Mouse (Mus musculus): ENCODE measurements around the gene Efcab2. TPM values are rescaled to one million over a fixed set of nuclear protein-coding genes. Genes with fewer than 3 reads are reported as not detected.

Efcab2 gene
- polyA plus RNA-seq, 1 experiment from 2014 or later = 2.4 TPM

DNA sequence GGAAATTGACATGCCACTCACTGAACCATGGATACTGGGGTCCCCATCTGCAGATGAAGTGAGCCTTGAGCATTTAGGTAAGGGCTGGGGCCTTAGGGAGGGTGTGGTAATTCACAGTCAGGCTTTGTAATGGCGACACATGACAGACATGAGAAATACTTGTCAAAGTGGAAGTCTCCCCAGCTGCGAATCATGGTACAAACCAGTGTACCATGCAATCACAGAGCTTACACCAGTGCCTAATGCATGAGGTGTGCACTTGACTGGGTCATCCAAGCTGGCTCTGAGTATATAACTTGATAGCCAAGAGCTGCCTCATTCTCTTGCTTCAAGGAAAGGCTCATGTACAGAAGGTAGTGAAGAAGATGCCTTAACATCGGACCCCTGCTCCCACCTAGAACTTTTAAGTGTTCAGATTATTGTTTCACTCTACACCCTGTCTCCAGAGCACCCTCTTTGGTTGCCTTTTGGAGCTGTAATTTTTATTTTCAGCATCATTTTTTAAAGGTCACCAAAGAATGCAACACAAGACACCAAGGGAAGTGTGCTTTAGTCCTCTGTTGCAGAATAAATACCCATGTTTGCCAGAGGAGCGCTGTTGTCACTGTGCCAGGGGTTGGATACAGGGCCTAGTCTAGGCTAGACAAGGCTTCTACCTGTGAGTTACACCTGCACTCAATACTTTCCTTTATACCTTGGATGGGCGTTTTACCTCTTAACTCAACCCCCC lies 79.4 kb downstream of the Efcab2 start:
- Histone ChIP-seq H3K36me3 (replicated peaks) (no peaks in the 10 kb centered on the region), H3K27ac (replicated peaks) (no peak overlapping the region), H3K4me1 (replicated peaks) (0 out of 2 replicates have a peak, but pooled peaks cover 2% of the 10 kb centered on the region), H3K4me2 (no peak overlapping the region), H3K9me3 (replicated peaks) (no peaks in the 10 kb centered on the region), H3K9ac (no peak overlapping the region), H3K27me3 (no peaks in the 10 kb centered on the region; the same call in 1 of the 2 replicates), H3K4me3 (replicated peaks) (no peak overlapping the region)
- ATAC-seq (ENCODE audit: insufficient read depth) = no peak
- WGBS (ENCODE audit: insufficient replicate concordance) = 62% methylated on average over 5 of the region's 5 CpGs

DNA sequence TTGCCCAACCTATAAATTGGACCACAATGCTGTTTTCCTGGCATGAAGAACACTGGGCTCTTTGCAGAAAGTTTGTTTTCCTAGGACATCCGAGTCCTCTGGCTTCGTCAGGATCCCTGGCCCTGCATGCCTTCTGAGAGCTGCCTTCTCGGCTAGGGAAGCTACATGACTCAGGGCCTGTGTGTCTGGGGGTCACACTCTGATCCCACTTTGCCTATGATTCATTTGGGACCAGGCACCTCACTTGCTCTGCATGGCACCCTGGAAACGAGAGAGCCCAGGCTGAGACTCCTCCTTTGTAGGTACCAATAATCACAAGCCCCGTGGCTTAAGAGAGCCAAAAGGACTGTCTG lies 80.0 kb downstream of the Efcab2 start:
- Histone ChIP-seq H3K4me2 (no peak overlapping the region), H3K4me3 (replicated peaks) (no peak overlapping the region), H3K9ac (no peak overlapping the region), H3K27ac (replicated peaks) (no peak overlapping the region), H3K27me3 (no peaks in the 10 kb centered on the region; the same call in 1 of the 2 replicates), H3K4me1 (replicated peaks) (0 out of 2 replicates have a peak, but pooled peaks cover 2% of the 10 kb centered on the region), H3K9me3 (replicated peaks) (no peaks in the 10 kb centered on the region), H3K36me3 (replicated peaks) (no peaks in the 10 kb centered on the region)
- no peak for ATAC-seq (ENCODE audit: insufficient read depth)
- 58% methylated on average over 5 of the region's 5 CpGs for WGBS (ENCODE audit: insufficient replicate concordance)

DNA sequence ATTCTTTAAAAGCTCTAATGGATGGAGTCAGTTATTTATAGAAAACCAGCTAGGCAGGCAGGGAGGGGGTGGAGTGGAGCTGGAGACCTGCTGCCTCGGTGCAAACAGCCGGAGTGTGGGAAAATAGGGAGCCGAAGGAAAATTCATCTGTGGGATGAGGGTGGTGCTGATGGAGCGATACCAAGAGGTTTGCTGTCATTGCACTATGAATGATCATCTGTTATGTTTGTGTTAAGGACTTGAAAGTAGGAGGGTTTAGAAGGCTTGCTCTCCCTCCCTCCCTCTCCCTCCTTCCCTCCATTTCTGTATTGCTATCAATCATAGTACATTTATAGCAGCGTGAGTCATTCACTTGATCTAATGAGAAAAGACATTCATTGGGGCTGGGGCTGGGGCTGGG lies 80.9 kb downstream of the Efcab2 start:
- 74% methylated on average over 5 of the region's 5 CpGs for WGBS (ENCODE audit: insufficient replicate concordance)
- H3K27ac ChIP-seq (replicated peaks) = no peak overlapping the region
- H3K27me3 ChIP-seq = no peaks in the 10 kb centered on the region; the same call in 1 of the 2 replicates
- H3K9ac ChIP-seq = no peak overlapping the region
- 0 out of 2 replicates have a peak, but pooled peaks cover 2% of the 10 kb centered on the region for H3K4me1 ChIP-seq (replicated peaks)
- no peaks in the 10 kb centered on the region for H3K9me3 ChIP-seq (replicated peaks)
- no peak overlapping the region for H3K4me2 ChIP-seq
- no peak overlapping the region for H3K4me3 ChIP-seq (replicated peaks)
- no peaks in the 10 kb centered on the region for H3K36me3 ChIP-seq (replicated peaks)
- no peak for ATAC-seq (ENCODE audit: insufficient read depth)

DNA sequence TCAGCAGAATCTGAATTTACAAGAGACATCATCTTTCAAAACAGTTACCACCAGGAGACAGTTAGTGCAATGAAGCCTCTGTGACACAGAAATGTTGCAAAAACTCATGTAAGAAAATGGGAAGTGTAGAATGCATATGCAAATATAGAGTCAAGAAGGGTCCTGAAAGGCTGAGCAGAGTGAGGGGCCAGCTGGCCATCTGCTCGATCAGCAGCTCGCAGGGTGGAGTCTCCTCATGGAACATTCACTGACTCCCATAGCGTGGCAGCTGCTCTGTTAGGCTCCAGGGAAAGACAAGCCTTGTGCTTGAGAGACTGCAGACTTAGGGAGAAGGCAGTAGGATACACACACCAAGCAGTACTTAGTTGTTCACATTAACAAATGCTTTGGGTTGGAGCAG lies 83.2 kb downstream of the Efcab2 start:
- 31% methylated on average over 3 of the region's 3 CpGs for WGBS (ENCODE audit: insufficient replicate concordance)
- no peak overlapping the region for H3K4me3 ChIP-seq (replicated peaks)
- no peak overlapping the region for H3K4me2 ChIP-seq
- no peak overlapping the region for H3K27ac ChIP-seq (replicated peaks)
- H3K9ac ChIP-seq = no peak overlapping the region
- no peaks in the 10 kb centered on the region for H3K9me3 ChIP-seq (replicated peaks)
- ATAC-seq (ENCODE audit: insufficient read depth) = no peak
- H3K27me3 ChIP-seq = no peaks in the 10 kb centered on the region; the same call in 1 of the 2 replicates
- 0 out of 2 replicates have a peak, but pooled peaks cover 2% of the 10 kb centered on the region for H3K4me1 ChIP-seq (replicated peaks)
- no peaks in the 10 kb centered on the region for H3K36me3 ChIP-seq (replicated peaks)

DNA sequence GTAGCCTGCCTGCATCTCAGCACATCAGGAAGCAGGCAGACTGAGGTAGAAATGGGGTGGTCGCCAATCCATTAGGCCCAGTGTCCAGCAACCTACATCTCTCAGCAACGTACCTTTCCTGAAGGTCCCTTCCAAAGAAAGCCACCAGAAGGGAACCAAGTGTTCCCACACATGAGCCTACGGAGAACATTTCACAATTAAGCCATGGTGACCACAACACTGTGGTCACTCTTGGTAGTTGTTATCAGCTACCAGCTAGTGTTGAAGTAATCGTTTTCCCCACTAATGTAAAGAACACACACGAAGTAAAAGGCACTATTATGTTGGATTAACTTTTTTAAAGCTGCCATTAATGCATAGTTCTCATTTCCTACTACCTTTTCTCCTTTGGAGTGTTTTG lies 85.8 kb downstream of the Efcab2 start:
- 29% methylated on average over 5 of the region's 5 CpGs for WGBS (ENCODE audit: insufficient replicate concordance)
- Histone ChIP-seq H3K4me2 (no peak overlapping the region), H3K9me3 (replicated peaks) (no peaks in the 10 kb centered on the region), H3K27me3 (no peaks in the 10 kb centered on the region; the same call in 1 of the 2 replicates), H3K4me3 (replicated peaks) (no peak overlapping the region), H3K9ac (no peak overlapping the region), H3K4me1 (replicated peaks) (0 out of 2 replicates have a peak, but pooled peaks cover 2% of the 10 kb centered on the region), H3K27ac (replicated peaks) (no peak overlapping the region), H3K36me3 (replicated peaks) (no peaks in the 10 kb centered on the region)
- ATAC-seq (ENCODE audit: insufficient read depth) = no peak

DNA sequence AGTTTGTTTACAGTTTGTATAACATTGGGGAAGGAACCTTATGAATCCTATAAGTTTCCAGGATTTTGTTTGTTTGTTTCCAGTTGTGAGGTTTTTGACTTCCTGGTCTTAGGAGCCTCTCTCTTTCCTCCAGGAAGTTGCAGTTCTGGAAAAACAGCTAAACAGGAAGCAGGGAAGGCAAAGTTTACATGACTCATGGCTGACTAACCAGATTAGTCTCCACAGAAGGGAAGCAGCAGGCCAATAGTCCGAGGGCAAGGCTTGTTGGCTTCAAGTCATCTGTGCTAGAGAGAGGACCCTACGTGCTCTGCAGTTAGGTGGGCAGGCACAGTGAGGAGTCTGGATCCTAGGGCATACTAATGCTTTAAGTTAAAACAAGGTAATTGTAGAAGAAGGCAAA lies 86.6 kb downstream of the Efcab2 start:
- WGBS (ENCODE audit: insufficient replicate concordance) = 19% methylated on average over 2 of the region's 2 CpGs
- Histone ChIP-seq H3K4me1 (replicated peaks) (0 out of 2 replicates have a peak, but pooled peaks cover 2% of the 10 kb centered on the region), H3K36me3 (replicated peaks) (no peaks in the 10 kb centered on the region), H3K4me3 (replicated peaks) (no peak overlapping the region), H3K27me3 (no peaks in the 10 kb centered on the region; the same call in 1 of the 2 replicates), H3K27ac (replicated peaks) (no peak overlapping the region), H3K9me3 (replicated peaks) (no peaks in the 10 kb centered on the region), H3K4me2 (no peak overlapping the region), H3K9ac (no peak overlapping the region)
- ATAC-seq (ENCODE audit: insufficient read depth) = no peak

DNA sequence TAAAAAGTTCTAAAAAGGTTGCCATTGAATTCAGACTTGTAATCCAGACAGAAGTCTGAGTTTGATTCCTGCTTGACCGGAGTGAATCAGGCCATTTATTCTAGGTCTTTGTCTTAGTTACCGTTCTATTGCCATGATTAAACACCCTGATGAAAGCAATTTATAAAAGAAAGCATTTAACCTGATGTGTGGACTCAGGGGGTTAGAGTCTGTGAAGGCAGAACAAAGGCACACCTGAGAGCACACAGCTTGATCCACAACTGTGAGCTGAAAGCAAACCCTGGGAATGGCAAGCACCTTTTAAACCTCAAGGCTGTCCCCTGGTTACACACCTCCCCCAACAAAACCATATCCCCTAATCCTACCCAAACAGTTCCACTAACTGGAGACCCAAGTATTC lies 90.3 kb downstream of the Efcab2 start:
- no peak for ATAC-seq (ENCODE audit: insufficient read depth)
- no peaks in the 10 kb centered on the region for H3K27me3 ChIP-seq
- no peak overlapping the region for H3K4me2 ChIP-seq
- no peaks in the 10 kb centered on the region for H3K4me1 ChIP-seq (replicated peaks)
- H3K27ac ChIP-seq (replicated peaks) = no peak overlapping the region
- no peak overlapping the region for H3K4me3 ChIP-seq (replicated peaks)
- H3K36me3 ChIP-seq (replicated peaks) = no peaks in the 10 kb centered on the region
- no peaks in the 10 kb centered on the region for H3K9me3 ChIP-seq (replicated peaks)
- WGBS (ENCODE audit: insufficient replicate concordance) = 76% methylated on average over 2 of the region's 2 CpGs
- H3K9ac ChIP-seq = no peak overlapping the region

DNA sequence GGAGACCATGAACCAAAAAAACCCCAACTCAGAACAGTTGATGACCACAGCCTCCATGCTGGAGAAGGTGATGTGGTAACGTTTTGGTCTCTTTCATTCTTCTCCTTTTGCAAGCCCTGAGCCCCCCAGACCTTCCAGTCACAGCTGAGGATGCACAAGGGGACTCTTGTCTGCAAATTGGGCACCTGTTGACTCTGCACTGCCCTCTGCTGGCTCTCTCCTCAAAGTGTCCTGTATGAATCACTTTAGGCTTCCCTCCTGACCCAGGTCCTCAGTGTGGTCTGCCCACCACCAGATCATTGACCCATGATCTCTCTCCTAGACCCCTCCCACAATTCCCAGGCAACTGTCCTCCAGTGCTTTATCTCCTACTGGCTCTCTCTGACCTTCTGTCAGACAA lies 91.0 kb downstream of the Efcab2 start:
- no peak overlapping the region for H3K27ac ChIP-seq (replicated peaks)
- H3K4me3 ChIP-seq (replicated peaks) = no peak overlapping the region
- H3K4me2 ChIP-seq = no peak overlapping the region
- ATAC-seq (ENCODE audit: insufficient read depth) = no peak
- H3K36me3 ChIP-seq (replicated peaks) = no peaks in the 10 kb centered on the region
- H3K27me3 ChIP-seq = no peaks in the 10 kb centered on the region
- no peak overlapping the region for H3K9ac ChIP-seq
- no peaks in the 10 kb centered on the region for H3K9me3 ChIP-seq (replicated peaks)
- WGBS (ENCODE audit: insufficient replicate concordance) = 10% methylated on average over 1 of the region's 1 CpGs
- no peaks in the 10 kb centered on the region for H3K4me1 ChIP-seq (replicated peaks)

DNA sequence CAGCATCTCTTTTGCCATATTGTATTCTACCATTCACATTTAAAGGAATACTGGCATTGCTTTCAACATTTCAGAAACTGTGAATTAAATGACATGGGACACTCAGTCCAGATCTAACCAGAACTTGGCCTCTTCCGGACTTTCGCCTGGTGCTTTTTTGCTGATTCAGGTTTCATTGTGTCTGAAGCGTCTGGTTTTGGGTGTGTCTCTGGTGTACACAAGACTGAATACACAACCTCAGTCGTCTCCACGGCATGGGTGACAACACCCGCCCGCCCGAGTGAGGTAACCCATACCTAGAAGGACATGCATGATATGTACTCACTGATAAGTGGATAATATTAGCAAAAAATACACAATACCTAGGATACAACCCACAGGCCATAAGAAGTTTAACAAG lies 101.1 kb downstream of the Efcab2 start:
- no peak overlapping the region for H3K4me2 ChIP-seq
- no peak for ATAC-seq (ENCODE audit: insufficient read depth)
- no peaks in the 10 kb centered on the region for H3K4me1 ChIP-seq (replicated peaks)
- H3K4me3 ChIP-seq (replicated peaks) = no peak overlapping the region
- H3K9me3 ChIP-seq (replicated peaks) = no peaks in the 10 kb centered on the region
- H3K9ac ChIP-seq = no peak overlapping the region
- 58% methylated on average over 8 of the region's 8 CpGs for WGBS (ENCODE audit: insufficient replicate concordance)
- H3K36me3 ChIP-seq (replicated peaks) = no peaks in the 10 kb centered on the region
- no peak overlapping the region for H3K27ac ChIP-seq (replicated peaks)
- no peaks in the 10 kb centered on the region for H3K27me3 ChIP-seq

DNA sequence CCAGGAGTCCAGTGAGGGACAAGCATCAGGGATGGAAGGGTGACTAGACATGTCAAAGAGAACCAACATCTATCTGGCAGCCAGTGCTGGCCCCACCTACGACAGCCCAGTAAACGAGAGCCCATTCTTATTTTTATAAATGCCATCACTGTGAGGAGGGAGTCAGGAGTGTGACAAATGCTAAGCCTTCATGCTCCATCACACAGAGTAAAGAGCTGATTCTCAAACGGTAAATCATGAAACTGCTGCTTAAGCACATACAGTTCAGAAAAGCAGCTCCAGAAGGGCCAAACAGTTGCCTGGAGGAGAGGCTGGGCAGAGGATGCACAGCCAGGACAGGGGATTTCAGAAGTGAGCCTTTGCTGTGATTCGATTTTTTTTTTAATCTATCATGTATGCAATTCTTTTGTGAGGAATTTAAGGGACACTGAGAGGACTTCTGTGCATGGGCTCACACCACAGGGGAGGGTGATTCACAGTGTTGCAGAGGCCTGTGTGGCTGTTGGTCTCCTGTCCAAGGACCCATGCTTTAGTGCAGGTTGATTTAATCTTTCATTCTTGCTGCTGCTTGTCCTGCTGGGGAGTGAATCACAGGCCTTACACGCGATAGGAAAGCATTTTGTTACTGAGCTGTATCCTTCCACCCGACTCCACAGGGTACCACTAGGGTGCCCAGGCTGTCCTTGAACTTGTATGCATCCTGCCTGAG lies 106.6 kb downstream of the Efcab2 start:
- Histone ChIP-seq H3K4me3 (replicated peaks) (no peak overlapping the region), H3K36me3 (replicated peaks) (no peaks in the 10 kb centered on the region), H3K27ac (replicated peaks) (no peak overlapping the region), H3K27me3 (no peaks in the 10 kb centered on the region), H3K9ac (no peak overlapping the region), H3K9me3 (replicated peaks) (no peaks in the 10 kb centered on the region), H3K4me1 (replicated peaks) (no peaks in the 10 kb centered on the region), H3K4me2 (no peak overlapping the region)
- ATAC-seq (ENCODE audit: insufficient read depth) = no peak
- WGBS (ENCODE audit: insufficient replicate concordance) = 41% methylated on average over 7 of the region's 7 CpGs

DNA sequence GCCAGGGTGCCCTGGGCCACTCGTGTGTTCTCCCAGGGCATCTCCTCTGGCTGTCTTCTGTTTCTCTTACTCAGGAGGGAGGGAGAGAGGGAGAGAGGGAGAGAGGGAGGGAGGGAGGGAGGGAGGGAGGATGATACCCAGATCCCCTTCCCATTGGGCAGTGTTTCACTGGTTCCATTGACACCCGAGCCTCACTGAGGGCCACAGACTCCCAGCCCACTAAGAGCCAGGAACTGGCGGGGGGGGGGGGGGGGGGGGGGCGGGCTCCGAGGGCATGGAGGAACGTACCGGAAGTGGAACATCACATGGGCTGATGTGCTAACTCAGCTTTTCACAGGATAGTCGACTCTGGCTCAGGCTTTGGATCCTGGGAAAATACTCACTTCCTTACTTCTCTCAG lies 108.1 kb downstream of the Efcab2 start:
- no peaks in the 10 kb centered on the region for H3K4me1 ChIP-seq (replicated peaks)
- H3K4me3 ChIP-seq (replicated peaks) = no peak overlapping the region
- H3K27ac ChIP-seq (replicated peaks) = no peak overlapping the region
- 41% methylated on average over 7 of the region's 8 CpGs for WGBS (ENCODE audit: insufficient replicate concordance)
- H3K9me3 ChIP-seq (replicated peaks) = no peaks in the 10 kb centered on the region
- H3K9ac ChIP-seq = no peak overlapping the region
- no peak for ATAC-seq (ENCODE audit: insufficient read depth)
- no peaks in the 10 kb centered on the region for H3K27me3 ChIP-seq
- H3K36me3 ChIP-seq (replicated peaks) = no peaks in the 10 kb centered on the region
- no peak overlapping the region for H3K4me2 ChIP-seq

Measured in liver, embryonic 15.5 days (tissue).